Mouse (Mus musculus) E14TG2a.4 (cell line): ENCODE measurements around the gene Tmtc4.

Experiments
- H3K27me3 ChIP-seq: 2 replicates; pipeline ENCODE4 v1.6.1; 2014; ENCODE audit warnings: low read length, control low read depth; ENCODE audit not compliant: insufficient read depth
- H3K36me3 ChIP-seq: 2 replicates; pipeline ENCODE4 v1.6.1; 2014; ENCODE audit warnings: low read length, control low read depth; ENCODE audit not compliant: insufficient read depth
- H3K4me1 ChIP-seq: replicated peaks from 2 replicates; pipeline ENCODE4 v1.6.1; 2014; ENCODE audit warnings: low read depth, low read length, control low read depth
- H3K4me3 ChIP-seq: replicated peaks from 2 replicates; pipeline ENCODE4 v1.5.1; 2014; ENCODE audit warnings: mild to moderate bottlenecking, low read length
- H3K9me3 ChIP-seq: 2 replicates; pipeline ENCODE4 v1.6.1; 2014; ENCODE audit warnings: low read length, control low read depth
- CTCF ChIP-seq: conservative IDR thresholded peaks from 2 replicates; pipeline ENCODE4 v1.5.1; 2014; ENCODE audit warnings: low read length
- NANOG ChIP-seq: IDR thresholded peaks from 2 replicates; pipeline ENCODE4 v1.6.1; 2014; ENCODE audit warnings: borderline replicate concordance, low read length, mixed read lengths
- POU5F1 ChIP-seq: IDR thresholded peaks from 2 replicates; pipeline ENCODE4 v1.6.1; 2014; ENCODE audit warnings: low read length, borderline replicate concordance

Gene Tmtc4

DNA sequence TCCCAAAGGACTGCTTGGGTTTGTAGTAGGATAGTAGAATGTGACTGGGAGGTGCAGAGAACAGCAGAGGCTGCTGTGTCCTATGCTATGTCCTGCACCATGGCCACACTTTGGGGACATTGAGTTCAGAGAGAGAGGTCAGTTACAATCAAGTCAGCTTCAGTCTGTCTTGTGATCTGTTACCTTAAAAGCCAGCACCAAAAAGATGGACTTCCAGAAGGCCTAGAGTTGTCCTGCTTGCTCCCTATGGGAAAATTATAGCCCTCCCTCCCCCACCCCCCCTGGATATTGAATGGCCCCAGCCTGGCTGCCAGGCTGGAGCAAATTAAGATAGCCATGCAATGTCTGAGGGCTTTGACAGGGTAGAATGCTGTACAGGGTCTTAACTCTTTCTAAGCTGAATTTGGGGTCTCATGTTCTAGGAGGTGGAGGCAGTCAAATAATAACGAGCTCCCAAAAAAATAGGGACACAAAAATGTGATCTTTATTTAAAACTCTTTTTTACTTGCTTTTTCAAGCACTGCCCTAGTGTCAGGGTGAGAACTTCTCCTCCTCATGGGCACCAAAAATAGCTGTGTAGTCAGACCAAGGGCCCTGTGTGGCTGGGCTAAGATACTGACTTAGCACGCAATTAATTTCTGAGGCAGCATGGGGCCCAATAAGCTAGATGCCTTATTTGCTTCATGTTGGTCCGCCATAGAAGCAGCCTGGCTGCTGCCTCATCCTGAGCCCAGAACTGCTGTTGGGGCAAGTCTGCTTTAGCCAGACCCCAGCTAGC, 95.9 kb downstream of the Tmtc4 start:
- TF ChIP-seq POU5F1 (no peak), CTCF (no peak), NANOG (no peak)
- no peaks in the 10 kb centered on the region for H3K9me3 ChIP-seq
- H3K27me3 ChIP-seq: no peaks in the 10 kb centered on the region
- no peak overlapping the region for H3K4me3 ChIP-seq
- H3K4me1 ChIP-seq: no peaks in the 10 kb centered on the region
- H3K36me3 ChIP-seq: peaks cover 45% of the 10 kb centered on the region

DNA sequence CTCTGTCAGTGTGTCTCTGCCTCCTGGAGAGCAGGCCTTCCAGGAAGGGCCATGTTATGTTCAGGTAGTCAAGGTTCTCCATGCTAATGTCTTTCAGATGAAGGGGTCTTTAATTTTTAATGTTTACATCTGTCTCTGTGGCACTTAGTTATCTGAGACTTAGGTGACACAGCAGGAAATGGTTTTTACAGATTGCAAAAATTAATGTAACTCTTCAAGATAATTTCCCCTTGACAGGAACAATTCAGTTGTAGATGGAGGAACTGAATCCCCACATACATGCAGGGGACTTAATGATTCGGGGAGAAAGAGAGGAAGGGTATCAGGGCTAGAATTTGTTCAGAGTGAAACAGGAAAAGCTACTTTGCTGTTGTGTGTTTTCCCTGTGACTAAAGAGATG, 96.6 kb downstream of the Tmtc4 start:
- TF ChIP-seq NANOG: no peak
- no peak for TF ChIP-seq CTCF
- no peak for TF ChIP-seq POU5F1
- Histone ChIP-seq H3K27me3 (no peaks in the 10 kb centered on the region), H3K36me3 (peaks cover 43% of the 10 kb centered on the region), H3K4me3 (no peak overlapping the region), H3K4me1 (no peaks in the 10 kb centered on the region), H3K9me3 (no peaks in the 10 kb centered on the region)

DNA sequence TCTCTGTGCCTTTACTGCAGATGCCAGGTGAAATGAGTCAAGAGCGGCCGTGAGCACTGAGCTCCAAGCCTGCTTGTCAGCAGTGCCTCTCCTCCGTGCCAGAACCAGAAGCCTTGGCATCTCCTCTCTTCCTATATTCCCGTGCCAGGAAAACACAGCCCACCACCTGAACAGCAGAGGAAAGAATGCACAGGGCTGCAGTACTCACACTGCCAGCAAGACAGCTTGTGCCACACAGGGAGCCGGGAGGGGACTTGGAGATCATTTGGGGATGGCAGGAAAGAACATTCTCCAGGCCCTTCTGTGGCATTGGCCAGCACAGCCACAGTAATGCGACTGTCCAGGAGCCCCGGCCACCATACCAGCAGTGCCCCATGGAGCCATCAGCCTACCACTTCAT, 97.9 kb downstream of the Tmtc4 start:
- Histone ChIP-seq H3K4me1 (no peaks in the 10 kb centered on the region), H3K4me3 (no peak overlapping the region), H3K9me3 (no peaks in the 10 kb centered on the region), H3K27me3 (no peaks in the 10 kb centered on the region), H3K36me3 (peaks cover 29% of the 10 kb centered on the region)
- no peak for TF ChIP-seq POU5F1
- no peak for TF ChIP-seq NANOG
- no peak for TF ChIP-seq CTCF

DNA sequence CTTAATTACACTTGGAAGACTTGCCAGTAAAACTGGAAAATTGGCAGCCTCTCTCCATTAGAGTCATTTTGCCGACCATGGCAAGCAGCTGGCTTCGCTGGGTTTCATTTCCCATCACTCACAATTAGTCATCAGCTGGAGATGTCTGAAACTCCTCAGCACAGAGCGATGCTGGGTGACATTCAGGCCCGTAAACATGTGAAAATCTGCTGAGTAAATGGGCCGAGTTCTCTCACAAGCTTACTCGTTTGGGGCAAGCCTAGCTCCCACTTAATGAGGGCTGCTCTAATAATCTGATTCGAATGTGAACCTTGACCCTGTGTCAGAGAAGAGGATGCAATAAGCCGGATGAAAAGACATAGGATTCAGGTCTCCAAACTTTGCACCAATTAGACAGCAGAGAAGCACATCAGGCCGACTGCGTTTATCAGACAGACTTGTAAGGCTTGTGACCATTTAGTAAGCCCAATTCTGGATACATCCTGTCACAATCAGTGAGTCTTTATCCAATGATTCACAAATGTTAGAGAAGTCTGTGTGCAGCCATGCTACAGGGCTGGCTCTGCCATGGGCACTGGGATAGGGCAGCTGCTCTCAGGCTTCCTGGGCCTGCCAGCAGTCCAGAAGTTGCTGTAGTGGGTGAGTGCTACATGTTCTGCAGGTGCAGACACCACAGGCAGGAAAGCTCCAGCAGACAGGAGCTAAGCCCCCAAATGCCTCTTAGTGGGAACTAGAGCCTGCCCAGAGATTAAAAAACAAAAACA, 99.8 kb downstream of the Tmtc4 start:
- Histone ChIP-seq H3K27me3 (no peaks in the 10 kb centered on the region), H3K36me3 (peaks cover 18% of the 10 kb centered on the region; the same call in 1 of the 2 replicates)
- TF ChIP-seq POU5F1: no peak
- TF ChIP-seq CTCF: no peak
- TF ChIP-seq NANOG: no peak

DNA sequence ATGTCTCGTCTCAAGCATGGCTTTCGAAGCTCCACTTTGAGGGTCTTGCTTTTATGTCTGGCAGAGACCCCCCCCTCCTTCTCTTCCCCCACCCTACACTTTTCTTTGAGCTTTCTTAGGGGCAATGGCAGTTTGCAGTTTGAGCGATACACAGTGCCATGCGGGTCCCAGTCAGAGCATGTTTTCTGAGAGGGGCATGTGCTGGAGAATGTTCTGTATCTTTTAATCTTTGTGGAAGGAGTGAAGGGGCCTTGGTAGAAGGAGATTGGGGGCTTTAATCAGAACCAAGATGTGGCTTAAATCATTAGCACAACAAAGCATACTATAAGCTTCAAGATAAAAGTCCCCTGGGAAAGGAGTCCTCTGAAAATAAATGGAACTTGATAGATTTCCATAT, 100.4 kb downstream of the Tmtc4 start:
- TF ChIP-seq NANOG (no peak), CTCF (no peak), POU5F1 (no peak)
- H3K36me3 ChIP-seq: peaks cover 12% of the 10 kb centered on the region; the same call in 1 of the 2 replicates
- no peak overlapping the region for H3K4me3 ChIP-seq
- no peaks in the 10 kb centered on the region for H3K9me3 ChIP-seq
- H3K27me3 ChIP-seq: no peaks in the 10 kb centered on the region
- no peaks in the 10 kb centered on the region for H3K4me1 ChIP-seq

More for the DNA sequence above, 99.8 kb downstream of the Tmtc4 start:
- Histone ChIP-seq H3K4me1 (no peaks in the 10 kb centered on the region), H3K9me3 (no peaks in the 10 kb centered on the region), H3K4me3 (no peak overlapping the region)

DNA sequence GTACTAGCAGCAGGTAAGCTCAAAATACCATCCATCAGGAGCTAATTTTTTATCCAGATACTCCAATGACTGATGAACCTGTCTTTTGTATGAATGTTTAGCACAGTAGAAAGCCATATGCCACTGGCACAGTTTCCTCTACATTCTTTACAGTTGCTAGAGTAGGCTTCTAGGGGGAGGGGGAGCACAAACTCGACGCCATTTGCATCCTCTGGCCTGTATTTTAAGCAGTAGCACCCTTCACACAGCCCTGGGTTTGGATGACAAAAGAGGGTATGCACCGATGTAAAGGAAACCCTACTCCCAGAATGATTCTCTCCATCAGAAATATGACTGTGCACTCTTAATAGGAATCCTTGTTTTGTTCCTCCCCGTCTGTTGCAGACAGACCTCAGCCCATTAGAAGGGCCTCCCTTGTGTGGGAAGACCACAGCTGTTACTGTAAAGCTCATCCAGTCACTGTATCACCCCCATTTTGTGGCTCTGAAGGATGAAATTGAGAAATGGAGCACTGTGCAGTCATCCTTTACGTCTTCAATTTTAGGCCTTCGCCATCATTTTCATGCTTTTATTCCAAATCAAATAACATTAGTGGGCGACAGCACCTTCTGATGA, 100.9 kb downstream of the Tmtc4 start:
- TF ChIP-seq CTCF (no peak), POU5F1 (no peak), NANOG (no peak)
- no peaks in the 10 kb centered on the region for H3K4me1 ChIP-seq
- H3K9me3 ChIP-seq: no peaks in the 10 kb centered on the region
- no peak overlapping the region for H3K4me3 ChIP-seq
- peaks cover 9% of the 10 kb centered on the region; the same call in 1 of the 2 replicates for H3K36me3 ChIP-seq
- no peaks in the 10 kb centered on the region for H3K27me3 ChIP-seq

DNA sequence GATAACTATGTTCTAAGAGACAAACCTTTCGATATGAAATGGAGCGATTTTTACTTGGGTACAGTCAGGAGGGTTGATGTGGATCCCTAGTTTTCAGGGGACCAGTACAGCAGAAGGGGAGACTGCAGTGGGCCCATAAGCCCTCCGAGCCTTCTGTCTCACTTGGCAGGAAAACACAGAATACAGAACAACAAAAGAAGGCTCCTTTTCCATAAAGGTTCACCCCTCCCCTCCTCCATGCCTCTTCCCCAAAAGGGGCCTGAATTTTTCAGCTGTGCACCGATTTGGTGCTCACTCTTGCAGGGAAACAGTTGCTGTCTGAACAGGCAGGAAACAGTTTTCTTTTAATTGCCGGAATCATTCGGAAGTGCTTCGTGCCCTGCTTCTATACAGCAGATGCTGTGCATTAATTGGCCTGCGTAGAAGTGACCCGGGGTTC, 101.6 kb downstream of the Tmtc4 start:
- Histone ChIP-seq H3K4me3 (no peak overlapping the region), H3K9me3 (no peaks in the 10 kb centered on the region), H3K4me1 (no peaks in the 10 kb centered on the region), H3K36me3 (peaks cover 9% of the 10 kb centered on the region; the same call in 1 of the 2 replicates), H3K27me3 (no peaks in the 10 kb centered on the region)
- no peak for TF ChIP-seq CTCF
- TF ChIP-seq NANOG: no peak
- TF ChIP-seq POU5F1: no peak

DNA sequence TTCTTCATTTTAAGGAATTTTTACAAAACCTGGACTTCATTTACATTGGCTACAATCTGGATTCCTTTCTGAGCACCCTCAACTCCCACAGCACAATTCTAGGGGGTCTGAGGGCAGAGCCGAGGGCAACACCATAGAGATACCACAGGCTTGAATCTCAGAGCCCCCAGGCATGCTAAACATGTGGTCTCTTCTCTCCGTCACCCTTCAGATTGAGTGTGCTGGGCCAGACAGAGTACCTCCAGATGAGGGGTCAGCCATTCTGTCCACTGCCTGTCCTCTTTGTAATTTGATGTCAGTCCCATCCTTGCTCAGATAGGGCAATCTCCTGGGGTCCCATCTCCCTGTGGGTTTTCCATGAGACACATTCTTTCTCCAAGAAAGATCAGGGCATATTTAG, 102.1 kb downstream of the Tmtc4 start:
- Histone ChIP-seq H3K4me3 (no peak overlapping the region), H3K36me3 (peaks cover 9% of the 10 kb centered on the region; the same call in 1 of the 2 replicates), H3K9me3 (no peaks in the 10 kb centered on the region), H3K27me3 (no peaks in the 10 kb centered on the region), H3K4me1 (no peaks in the 10 kb centered on the region)
- TF ChIP-seq NANOG (no peak), POU5F1 (no peak), CTCF (no peak)
